Mouse (Mus musculus): ENCODE measurements around the gene Malsu1.

Malsu1 gene

GRCm38 (mm10) chr6:49074117-49074490 is 509 bp downstream of the Malsu1 start:
- no peak for DNase-seq (ENCODE audit: extremely low spot score)

GRCm38 (mm10) chr6:49077894-49078293 is 4.3 kb downstream of the Malsu1 start:
- no peak for DNase-seq (ENCODE audit: extremely low spot score)

GRCm38 (mm10) chr6:49079313-49079712 is 5.7 kb downstream of the Malsu1 start:
- DNase-seq (ENCODE audit: extremely low spot score): no peak

- no peak for DNase-seq (ENCODE audit: extremely low spot score)
Measured at GRCm38 (mm10) chr6:49083008-49083407, 9.4 kb downstream of the Malsu1 start.

- no peak for DNase-seq (ENCODE audit: extremely low spot score)
Measured at GRCm38 (mm10) chr6:49094968-49095367, 21.4 kb downstream of the Malsu1 start.

- no peak for DNase-seq (ENCODE audit: extremely low spot score)
Measured at GRCm38 (mm10) chr6:49096421-49096820, 22.8 kb downstream of the Malsu1 start.

GRCm38 (mm10) chr6:49096933-49097461 is 23.4 kb downstream of the Malsu1 start:
- DNase-seq (ENCODE audit: extremely low spot score): no peak

GRCm38 (mm10) chr6:49097596-49098110 is 24.1 kb downstream of the Malsu1 start:
- no peak for DNase-seq (ENCODE audit: extremely low spot score)

- no peak for DNase-seq (ENCODE audit: extremely low spot score)
Measured at GRCm38 (mm10) chr6:49099086-49099485, 25.5 kb downstream of the Malsu1 start.

GRCm38 (mm10) chr6:49106746-49107500 is 33.3 kb downstream of the Malsu1 start:
- no peak for DNase-seq (ENCODE audit: extremely low spot score)

GRCm38 (mm10) chr6:49109196-49109595 is 35.6 kb downstream of the Malsu1 start:
- DNase-seq (ENCODE audit: extremely low spot score): no peak

- DNase-seq (ENCODE audit: extremely low spot score): no peak
Measured at GRCm38 (mm10) chr6:49113895-49114294, 40.3 kb downstream of the Malsu1 start.

GRCm38 (mm10) chr6:49114457-49114856 is 40.9 kb downstream of the Malsu1 start:
- DNase-seq (ENCODE audit: extremely low spot score): no peak

- DNase-seq (ENCODE audit: extremely low spot score): no peak
Measured at GRCm38 (mm10) chr6:49115550-49115949, 42.0 kb downstream of the Malsu1 start.

- no peak for DNase-seq (ENCODE audit: extremely low spot score)
Measured at GRCm38 (mm10) chr6:49116241-49116640, 42.6 kb downstream of the Malsu1 start.

GRCm38 (mm10) chr6:49118446-49118845 is 44.9 kb downstream of the Malsu1 start:
- DNase-seq (ENCODE audit: extremely low spot score): no peak

- no peak for DNase-seq (ENCODE audit: extremely low spot score)
Measured at GRCm38 (mm10) chr6:49119462-49120135, 46.0 kb downstream of the Malsu1 start.

- DNase-seq (ENCODE audit: extremely low spot score): no peak
Measured at GRCm38 (mm10) chr6:49120370-49120769, 46.8 kb downstream of the Malsu1 start.

GRCm38 (mm10) chr6:49130328-49130727 is 56.7 kb downstream of the Malsu1 start:
- no peak for DNase-seq (ENCODE audit: extremely low spot score)

GRCm38 (mm10) chr6:49131855-49132254 is 58.3 kb downstream of the Malsu1 start:
- no peak for DNase-seq (ENCODE audit: extremely low spot score)

- no peak for DNase-seq (ENCODE audit: extremely low spot score)
Measured at GRCm38 (mm10) chr6:49132352-49133090, 58.9 kb downstream of the Malsu1 start.

All from embryo, embryonic 9.5 days (tissue).